Mouse (Mus musculus): ENCODE results near the gene Tmtc2.

DNA sequence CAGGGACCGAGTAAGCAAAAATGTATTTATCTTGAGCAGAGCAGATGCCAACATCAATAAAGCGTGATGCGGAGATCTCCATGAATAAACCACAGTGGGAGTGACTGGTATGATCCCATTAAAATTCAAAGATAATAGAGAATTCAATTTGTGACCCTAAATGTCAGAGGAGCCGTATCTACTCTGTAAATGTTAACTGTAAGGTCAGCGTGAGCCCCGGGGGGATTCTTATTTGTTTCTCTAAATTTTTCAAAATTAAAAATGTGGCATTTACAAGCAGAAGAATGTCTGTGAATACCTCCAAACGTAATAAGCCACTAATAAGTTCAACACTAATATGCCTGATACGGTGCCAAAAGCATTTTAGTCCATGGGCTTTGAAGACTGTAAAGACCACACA is 120.8 kb downstream of the Tmtc2 start:
- TF ChIP-seq CTCF (IDR thresholded peaks at IDR 0.05; ENCODE audit: extremely low read depth, insufficient read length, insufficient replicate concordance, low read depth, low read length) = no peak
- TF ChIP-seq POLR2A (IDR thresholded peaks at IDR 0.05; ENCODE audit: low read depth, low read length) = no peak

Measured in small intestine, adult 2 months (tissue).